Mouse (Mus musculus) adipocyte (in vitro differentiated cells): ENCODE measurements at regions not wholly inside any gene's neighbourhood (a gene's known extent, or its start where the extent isn't known, plus 50 kb on each side); places are given as distances from the start of the nearest gene placed in this dataset.
"Not testable (repeated sequence)": the region's sequence is repeated elsewhere in the genome, so short reads cannot be mapped to it uniquely, and the experiment has no call there.

Source experiments
- DNase-seq: peaks from one replicate; pipeline ENCODE4 v3.0.0-alpha.2; 2016; ENCODE audit warnings: low spot score

DNA sequence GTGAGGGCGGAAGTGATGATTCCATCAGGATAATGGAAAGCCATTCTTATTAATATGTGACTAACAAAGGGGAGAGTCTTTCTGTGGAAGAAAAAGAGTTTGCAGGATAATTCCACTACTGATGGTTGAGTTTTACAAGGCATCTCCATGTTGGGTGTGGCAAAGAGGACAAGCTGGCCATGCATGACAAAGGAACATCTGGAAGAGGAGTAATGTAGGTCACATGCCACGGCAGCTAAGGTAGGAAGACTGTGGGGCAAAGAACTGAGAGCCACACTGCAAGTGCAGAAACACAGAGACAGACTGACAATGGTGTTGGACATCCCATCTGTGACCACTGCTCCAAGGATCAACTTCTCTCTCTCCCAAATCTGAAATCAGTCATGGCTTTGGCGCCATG is 196.4 kb upstream of the Gdi2 start:
- no peak for DNase-seq

DNA sequence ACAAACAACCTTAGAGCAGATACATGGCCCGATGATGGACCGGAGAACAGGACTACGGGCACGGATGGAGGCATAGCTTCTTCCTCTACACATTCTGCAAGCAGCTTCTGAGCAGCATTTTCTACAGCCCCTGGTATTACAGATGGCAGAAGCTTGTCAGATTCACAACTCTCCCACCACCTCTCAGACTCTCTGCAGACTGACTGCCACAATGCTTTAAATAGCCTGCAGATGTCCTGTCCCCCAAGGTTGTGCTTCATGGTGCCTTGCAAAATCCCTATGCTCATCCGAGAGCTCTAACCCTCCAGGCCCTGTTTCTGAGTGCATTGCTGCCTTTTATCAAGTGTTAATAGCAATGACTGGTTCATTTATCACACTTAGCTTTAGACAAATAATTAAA is 194.3 kb upstream of the Gdi2 start:
- DNase-seq = no peak

DNA sequence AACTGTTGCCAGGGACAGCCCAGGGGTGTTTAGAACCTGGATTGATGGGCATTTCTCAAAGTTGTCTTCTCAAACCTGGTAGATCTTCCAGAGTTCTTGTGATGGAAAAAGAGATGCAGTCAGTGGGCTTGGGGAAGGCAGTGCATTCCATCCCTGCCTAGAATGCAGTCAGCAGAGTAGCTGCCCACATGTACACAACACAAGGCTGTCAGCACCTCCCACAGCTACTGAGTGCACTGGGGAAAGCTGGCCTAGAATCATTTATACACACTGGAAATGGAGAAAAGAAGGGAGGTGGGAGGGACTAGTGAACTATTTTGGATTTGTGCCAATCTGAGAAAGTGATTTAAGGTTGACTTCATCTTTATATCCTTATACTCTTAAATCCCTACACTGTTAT is 183.0 kb upstream of the Gdi2 start:
- DNase-seq = not testable (repeated sequence)

DNA sequence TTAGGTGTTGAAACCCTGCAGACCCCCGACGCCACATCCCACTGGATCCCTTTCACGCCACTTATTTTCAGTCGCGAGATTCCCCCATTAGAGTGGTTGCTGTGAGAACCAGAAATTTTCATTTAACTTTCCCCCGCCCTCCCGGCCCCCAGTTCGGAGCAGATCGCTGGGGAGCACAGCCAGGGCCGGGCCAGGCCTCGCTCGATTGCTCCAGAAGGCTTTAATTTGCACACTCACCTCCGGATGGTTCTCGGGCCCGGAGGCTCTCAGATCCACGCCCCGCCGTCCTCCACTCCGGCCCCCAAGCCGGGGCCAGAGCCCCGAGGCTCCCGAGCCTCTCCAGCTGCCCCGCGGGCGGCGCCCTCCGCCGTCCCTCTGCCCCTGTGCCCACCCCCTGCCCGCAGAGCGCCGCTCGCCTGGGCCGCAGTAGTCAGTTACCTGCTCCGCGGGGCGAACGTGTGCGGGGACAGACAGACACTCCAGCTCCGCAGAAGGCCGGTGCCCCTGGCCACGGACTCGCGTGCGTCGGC is 179.7 kb upstream of the Gdi2 start:
- DNase-seq = no peak

DNA sequence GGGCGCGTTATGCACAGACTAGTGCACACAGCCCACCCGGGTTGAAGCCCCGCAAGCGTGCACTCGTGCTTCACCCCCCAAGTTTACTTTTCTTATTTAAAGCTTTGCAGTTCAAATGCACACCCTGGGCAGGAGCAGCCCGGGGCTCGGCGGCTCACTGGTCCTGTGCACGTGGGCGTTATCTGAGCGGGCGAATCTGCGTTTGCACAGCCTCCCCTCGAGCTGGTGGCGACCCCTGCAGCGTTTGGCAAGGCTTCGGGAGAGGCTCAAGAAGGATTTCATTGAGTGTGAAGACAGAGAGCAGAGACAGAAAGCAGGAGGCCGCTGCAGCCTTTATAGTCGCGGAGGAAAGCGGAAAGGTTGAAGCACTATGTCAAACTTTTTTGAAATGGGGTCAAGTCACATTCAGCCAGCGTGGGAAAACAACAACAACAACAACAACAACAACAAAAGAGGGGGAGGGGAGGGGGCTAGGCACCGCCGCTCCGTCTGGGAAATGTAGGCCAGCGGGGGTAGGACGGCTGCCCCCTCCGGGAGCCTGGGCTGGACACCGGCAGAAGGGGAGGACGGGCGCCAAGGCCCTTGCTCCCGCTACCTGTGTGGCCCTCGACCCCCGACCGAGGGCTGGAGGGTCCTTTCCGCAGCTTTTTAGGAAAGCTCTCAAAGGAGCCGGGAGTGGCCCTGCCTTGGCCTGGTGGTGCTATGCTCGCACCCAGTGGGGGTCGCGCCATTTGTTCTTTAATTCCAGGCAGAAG is 178.7 kb upstream of the Gdi2 start:
- DNase-seq = no peak

DNA sequence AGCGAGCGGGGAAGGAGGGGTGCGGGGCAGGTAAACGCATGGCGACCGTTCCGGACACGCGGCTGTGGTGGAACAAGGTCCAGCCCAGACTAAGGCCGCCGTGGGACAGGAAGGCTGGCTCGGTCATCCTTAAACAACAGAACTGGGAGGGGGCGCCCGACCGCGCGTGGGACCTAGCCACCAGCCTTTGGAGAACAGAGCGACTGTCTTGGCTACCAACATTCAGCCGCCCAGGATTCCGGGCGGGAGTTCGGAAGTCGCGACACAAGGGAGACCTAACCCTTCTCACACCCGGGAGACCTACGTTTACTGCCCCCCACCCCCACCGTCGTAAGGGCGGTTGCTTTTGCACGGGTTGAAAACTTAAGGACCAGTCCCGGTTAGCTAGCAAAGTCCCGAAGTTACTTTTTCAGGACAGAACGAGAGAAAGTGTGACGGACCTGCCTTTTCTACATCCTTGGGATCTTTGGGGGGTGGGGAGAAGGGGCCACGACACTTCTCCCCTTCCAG is 178.1 kb upstream of the Gdi2 start:
- DNase-seq = not testable (repeated sequence)

DNA sequence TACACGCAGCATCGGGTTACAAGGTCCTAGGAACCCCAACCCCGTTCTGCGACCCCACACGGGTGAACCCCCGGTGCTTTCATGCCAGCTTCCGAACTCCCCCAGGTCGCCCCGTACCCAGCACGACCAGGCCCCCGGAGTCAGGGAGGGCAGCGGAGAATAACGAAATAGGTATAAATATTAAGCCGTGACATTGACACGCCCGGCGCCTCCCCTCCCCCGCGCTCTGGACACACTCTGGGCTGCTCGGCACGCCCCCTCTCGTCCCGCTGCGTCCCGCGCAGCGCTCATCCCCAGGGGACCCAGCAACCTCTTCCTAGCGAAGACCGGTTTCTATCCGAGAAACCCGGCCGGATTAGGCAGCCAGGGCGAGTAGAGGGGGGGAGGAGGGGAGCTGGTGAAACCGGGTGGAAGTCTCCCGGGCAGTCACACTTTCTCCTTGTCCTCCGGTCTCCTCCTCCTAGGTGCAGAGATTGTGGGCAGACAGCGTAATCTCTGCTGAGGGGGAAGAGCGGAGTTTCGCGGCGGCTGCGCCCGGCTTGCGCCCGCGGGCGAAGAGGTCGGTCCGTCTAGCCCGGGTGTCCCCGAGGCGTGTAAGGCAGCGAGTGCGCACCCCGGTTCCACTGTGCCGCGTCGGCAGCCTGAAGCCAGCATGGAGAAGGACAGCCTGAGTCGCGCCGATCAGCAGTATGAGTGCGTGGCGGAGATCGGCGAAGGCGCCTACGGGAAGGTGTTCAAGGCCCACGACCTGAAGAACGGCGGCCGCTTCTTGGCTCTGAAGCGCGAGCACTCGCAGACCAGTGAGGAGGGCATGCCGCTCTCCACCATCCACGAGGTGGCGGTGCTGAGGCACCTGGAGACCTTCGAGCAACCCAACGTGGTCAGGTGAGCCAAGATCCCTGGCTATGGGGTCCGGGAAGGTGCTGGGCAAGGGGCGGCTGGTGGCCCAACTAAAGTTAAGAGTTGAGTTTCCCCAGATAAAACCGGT is 177.1 kb upstream of the Gdi2 start:
- DNase-seq = no peak

DNA sequence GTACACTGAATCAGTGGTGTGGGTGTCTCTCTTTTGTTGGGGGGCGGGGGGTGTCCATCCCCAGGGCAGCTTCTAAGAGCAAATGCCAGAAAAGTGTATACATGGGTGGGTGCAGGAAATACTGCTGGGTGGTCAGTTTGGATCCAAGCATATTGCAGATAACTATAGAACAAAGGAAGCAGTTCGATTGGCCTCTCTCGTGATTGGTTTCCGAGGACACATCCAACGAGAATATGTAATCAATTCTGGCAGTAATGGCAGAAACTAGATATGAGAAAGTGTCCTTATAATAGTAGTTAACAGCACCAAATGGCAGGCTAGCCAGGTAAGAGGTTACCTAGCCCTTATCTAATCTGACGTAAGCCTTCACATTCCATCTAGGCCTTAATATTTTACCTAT is 165.2 kb upstream of the Gdi2 start:
- peak; percentile 80 for DNase-seq

DNA sequence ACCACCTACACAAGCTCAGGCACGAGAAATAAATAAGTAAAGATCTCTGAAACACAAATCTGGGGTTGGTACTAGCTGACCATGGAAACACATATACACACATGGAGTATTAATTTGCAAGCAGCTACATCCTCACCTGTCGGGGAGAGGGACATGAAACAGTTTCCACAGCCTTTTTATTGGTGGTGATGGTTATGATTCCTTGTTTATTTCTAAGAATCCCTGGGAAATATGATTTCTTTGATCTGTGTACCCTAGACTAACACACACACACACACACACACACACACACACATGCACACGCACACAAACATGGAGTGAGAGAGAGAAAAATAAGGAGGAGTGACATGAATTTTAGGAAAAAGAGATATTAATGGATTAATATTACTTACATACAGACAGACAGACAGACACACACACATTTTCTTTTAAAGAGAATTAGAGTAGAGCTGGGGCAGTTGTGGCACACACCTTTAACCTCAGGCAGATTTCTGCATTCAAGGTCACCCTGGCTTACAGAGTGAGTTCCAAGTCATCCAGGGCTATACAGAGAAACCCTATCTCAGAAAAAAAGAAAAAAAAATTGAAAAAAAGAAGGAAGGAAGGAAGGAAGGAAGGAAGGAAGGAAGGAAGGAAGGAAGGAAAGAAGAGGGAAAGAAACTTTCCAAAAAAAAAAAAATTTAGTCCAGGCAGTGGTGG is 164.2 kb upstream of the Gdi2 start:
- peak; percentile 63 for DNase-seq

DNA sequence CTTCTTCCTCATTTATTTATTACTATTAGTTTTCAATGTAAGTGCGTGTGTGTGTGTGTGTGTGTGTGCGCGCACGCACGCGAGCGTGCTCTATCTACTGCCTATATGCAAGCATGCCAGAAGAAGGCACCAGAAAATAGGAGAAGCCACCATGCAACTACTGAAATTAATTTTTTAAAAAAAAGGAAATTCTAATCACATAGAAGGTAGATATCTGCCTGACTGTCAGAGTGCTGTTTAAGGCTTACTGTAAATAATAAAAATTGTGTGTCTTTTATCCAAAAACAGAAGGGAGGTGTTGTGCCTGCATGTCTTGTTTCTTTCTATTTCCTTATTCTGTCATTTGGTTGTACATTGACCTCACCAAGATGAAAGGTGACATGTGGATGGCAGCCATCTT is 163.1 kb upstream of the Gdi2 start:
- no peak for DNase-seq

DNA sequence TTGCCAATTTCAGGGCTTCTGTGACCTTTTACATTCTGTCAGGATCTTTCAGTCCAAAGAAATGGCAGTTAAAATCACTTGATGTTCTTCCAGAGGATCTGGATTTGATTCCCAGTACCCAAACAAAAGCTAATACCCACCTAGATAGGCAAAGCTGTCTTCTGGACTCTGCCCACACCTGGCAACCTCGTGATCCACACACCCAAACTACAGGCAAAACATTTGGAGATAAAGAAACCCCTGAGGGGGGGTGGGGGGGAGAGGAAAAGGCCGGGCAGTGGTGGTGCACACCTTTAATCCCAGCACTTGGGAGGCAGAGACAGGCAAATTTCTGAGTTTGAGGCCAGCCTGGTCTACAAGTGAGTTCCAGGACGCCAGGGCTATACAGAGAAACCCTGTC is 160.1 kb upstream of the Gdi2 start:
- not testable (repeated sequence) for DNase-seq

DNA sequence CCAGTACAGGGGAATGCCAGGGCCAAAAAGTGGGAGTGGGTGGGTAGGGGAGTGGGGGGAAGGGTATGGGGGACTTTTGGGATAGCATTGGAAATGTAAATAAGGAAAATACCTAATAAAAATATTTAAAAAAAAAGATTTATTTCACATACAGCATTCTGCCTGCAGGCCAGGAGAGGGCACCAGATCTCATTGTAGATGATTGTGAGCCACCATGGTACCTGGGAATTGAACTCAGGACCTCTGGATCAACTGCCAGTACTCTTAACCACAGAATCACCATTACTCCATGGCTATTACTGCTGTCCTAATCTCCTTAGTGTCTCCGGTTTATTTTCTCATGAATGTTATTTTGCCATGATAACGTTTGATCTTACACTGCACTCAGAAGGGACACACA is 132.1 kb upstream of the Gdi2 start:
- peak; percentile 41 for DNase-seq

DNA sequence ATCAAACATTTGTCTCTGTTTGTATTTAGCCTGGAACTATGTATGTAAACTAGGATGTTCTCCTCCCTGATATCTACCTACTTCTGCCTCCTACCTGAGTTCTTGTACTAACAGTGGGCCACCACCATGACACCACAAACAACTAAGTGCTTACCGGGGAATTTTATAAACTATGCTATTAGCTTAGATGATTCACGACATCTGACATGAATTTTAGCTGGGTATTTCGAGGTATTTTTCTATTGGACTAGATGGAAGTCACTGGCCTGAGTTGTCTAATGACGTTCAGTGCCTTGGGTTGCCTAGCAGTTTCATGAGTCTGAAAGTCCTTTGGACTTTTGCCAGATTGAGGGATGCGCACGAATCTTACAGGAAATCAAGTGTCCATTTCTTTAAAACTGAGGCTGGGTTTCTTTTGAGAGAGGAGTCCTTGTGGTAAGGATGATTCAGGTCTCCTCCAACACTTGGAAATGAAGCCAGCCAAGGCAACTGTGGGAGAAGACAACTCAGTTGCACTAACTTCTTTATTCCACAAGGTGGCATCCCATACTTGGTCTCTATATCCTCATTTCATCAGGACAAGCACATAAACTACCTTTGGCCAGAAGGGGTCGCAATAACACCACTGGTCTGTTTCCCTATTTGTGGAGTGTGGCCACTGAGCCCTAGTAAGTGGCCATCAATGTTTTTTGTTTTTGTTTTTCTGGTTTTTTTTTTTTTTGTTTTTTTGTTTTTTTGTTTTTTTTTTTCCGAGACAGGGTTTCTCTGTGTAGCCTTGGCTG is 131.4 kb upstream of the Gdi2 start:
- DNase-seq = peak; percentile 100

DNA sequence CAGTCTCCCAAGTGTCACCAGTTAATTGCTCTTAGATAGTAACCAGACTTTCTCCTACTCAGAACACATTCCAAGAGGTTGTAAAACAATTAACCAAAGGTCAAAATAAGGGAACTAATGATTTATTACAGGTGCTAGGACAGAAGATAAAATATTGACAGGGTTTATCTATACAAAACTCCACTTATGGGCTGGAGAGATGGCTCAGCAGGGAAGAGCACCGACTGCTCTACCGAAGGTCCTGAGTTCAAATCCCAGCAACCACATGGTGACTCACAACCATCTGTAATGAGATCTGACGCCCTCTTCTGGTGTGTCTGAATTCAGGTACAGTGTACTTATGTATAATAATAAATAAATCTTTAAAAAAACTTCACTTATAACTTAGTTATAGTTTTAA is 127.6 kb upstream of the Gdi2 start:
- not testable (repeated sequence) for DNase-seq

DNA sequence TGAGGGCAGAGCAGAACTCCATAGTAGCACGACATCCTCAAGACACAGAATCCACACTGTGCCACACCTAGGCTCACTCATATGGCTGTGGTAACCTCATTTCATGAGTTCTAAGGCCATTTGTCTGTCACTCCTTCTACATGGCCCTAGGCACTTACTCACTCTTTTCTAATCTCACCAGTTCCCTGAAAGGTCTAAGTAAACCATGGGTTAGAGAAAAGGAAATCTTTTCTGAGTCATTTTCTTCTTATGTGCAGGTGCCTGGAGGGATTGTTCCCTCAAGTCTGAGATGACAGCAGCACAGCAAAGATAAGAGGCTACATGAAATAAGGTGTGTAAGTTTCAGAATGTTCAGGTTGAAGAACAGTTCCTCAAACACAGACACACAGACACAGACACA is 120.8 kb upstream of the Gdi2 start:
- DNase-seq = no peak

DNA sequence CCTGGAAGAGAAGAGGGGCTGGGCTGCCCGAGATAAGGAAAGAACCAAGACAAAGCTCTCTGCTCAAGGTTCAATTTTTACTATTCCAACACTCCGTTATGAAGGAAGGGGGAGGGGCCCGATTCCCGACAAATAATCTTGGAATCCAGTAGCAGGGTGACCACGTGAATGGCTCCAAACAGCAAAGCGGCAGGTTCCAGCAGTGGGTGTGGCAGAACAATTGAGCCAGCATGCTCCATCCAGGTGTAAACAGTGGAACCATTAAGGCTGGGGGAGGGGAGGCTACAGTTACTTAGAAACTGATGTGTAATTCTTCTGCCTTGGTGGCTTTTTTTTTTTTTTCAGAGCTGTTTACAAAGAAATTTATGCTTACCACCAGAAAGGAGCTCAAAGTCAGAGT is 82.5 kb upstream of the Gdi2 start:
- DNase-seq = not testable (repeated sequence)

DNA sequence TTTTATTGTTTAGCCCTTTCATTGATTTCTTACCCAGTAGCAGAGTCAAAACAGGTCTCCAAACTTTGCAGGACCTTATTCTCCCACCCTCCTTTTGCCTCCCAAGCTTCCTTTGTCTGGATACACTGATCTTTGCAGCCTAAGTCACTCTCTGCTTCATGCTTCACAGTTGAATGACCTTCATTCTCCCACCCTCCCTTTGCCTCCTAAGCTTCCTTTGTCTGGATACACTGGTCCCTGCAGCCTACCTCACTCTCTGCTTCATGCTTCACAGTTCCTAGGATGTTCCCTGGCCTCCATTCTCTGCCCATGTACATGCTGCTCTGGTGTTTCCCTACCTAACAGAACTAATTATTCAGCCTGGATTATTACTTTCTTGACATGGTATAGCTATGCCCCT is 61.0 kb upstream of the Gdi2 start:
- DNase-seq = no peak

DNA sequence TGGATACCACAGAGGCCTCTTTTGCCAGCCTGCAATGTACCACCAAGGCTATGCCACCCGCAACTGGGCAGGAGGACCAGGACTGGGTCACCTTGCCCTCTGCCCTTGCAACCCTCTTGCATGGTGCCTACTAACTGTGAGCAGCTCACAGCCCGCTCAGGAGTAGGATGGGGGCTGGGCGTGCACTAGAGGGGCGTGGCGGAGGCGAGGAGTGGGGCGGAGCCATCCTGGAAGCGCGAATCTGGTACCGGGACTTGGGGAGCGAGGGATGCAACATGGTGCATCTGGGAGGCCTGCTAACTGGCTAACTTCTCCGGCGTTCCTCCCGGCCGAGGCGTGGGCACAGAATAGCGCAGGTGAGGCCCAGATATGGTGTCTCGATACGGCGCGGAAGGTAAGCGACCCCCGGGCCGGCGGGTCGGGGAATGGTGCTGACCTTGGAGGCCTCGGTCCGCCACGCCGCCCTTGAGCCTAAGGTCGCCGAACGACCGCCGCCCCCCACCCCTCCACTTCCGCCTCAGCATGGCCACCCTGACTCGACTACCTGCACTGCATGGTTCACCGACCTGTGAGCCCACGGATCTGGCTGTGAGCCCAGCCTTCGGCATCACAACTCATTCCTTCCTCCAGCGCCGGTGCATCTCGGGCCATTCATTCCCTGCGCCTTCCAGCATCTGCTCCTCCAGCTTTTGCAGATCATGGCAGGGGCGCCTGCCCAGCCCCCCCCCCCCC is 59.7 kb upstream of the Gdi2 start:
- no peak for DNase-seq
